Mouse (Mus musculus) stomach, postnatal 0 days (tissue): ENCODE measurements around the gene Dnajc14. TPM values are rescaled to one million over a fixed set of nuclear protein-coding genes. Genes with fewer than 3 reads are reported as not detected.

Experiments
- ATAC-seq: fragments of 200-750 bp; cut with Nextera tagmentation; 2 replicates; pipeline ENCODE4 v1.8.0; 2017; ENCODE audit not compliant: low FRiP score, low TSS enrichment
- DNase-seq: peaks from one replicate; pipeline ENCODE4 v3.0.0-alpha.2; 2016; ENCODE audit warnings: low spot score
- H3K27ac ChIP-seq: fragments of 300-500 bp; sonication (generic); replicated peaks from 2 replicates; pipeline ENCODE4 v1.5.1; 2014; ENCODE audit warnings: mild to moderate bottlenecking, control low read depth
- H3K27me3 ChIP-seq: fragments of 300-500 bp; sonication (generic); 2 replicates; pipeline ENCODE4 v1.6.1; 2014; ENCODE audit warnings: low read length; ENCODE audit not compliant: control insufficient read depth, insufficient read depth
- H3K36me3 ChIP-seq: fragments of 300-500 bp; sonication (generic); 2 replicates; pipeline ENCODE4 v1.6.1; 2014; ENCODE audit warnings: low read length, mixed read lengths; ENCODE audit not compliant: control insufficient read depth, insufficient read depth
- H3K4me1 ChIP-seq: fragments of 300-500 bp; sonication (generic); replicated peaks from 2 replicates; pipeline ENCODE4 v1.6.1; 2014; ENCODE audit warnings: antibody characterized with exemption; ENCODE audit not compliant: control insufficient read depth, insufficient read depth
- H3K4me2 ChIP-seq: fragments of 300-500 bp; sonication (generic); replicated peaks from 2 replicates; pipeline ENCODE4 v1.6.1; 2014; ENCODE audit warnings: low read depth, mild to moderate bottlenecking, control low read depth, moderate library complexity
- H3K4me3 ChIP-seq: fragments of 300-500 bp; sonication (generic); 2 replicates; pipeline ENCODE4 v1.5.1; 2014; ENCODE audit warnings: low read depth, low read length, control low read depth
- H3K9ac ChIP-seq: fragments of 300-500 bp; sonication (generic); 2 replicates; pipeline ENCODE4 v1.6.1; 2014; ENCODE audit warnings: mild to moderate bottlenecking, low read length, control low read depth, mixed read lengths
- H3K9me3 ChIP-seq: fragments of 300-500 bp; sonication (generic); 2 replicates; pipeline ENCODE4 v1.6.1; 2016; ENCODE audit warnings: low read length; ENCODE audit not compliant: control insufficient read depth
- CTCF ChIP-seq: IDR thresholded peaks from 2 replicates; pipeline ENCODE4 v1.5.1; 2016; ENCODE audit warnings: antibody characterized with exemption, low read depth, mild to moderate bottlenecking, moderate library complexity
- EP300 ChIP-seq: optimal IDR thresholded peaks from 2 replicates; pipeline ENCODE3; 2016; ENCODE audit warnings: antibody characterized with exemption
- WGBS: fragments of 180-500 bp; shearing (Covaris S2); extraction: QIAGEN DNeasy Blood & Tissue Kit; methylation state at CpG from one replicate; pipeline ENCODE4 v1.1.7; 2014; 5-methylcytosine and 5-hydroxymethylcytosine counted together
- polyA plus RNA-seq: library from polyadenylated mRNA; unstranded; fragments of >200 nt; fragmentation: Nextera tagmentation; extraction: Ambion mirVana; gene quantifications from 2 replicates; pipeline ENCODE4 v1.2.1, GENCODE M21; 2015

The Dnajc14 gene
- polyA plus RNA-seq, 1 experiment from 2014 or later: 30.5 TPM

DNA sequence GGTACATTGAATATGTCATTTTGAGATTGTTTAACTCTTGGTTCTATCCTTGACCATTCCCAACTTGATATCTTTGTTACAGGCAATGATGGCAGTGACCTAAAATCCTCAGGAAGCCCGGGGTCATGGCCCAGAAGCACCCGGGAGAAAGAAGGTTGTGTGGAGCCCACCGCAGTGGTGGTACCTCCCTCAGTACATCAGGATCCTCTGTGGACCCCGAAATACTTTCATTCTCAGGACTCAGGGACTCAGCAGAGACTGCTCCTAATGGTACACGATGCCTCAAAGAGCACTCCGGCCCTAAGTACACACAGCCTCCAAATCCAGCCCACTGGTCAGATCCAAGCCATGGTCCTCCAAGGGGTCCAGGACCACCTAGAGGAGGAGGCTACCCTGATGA, 2.2 kb downstream of the Dnajc14 start:
- peaks cover 10% of the 10 kb centered on the region for H3K4me1 ChIP-seq
- no peaks in the 10 kb centered on the region for H3K27me3 ChIP-seq
- H3K9me3 ChIP-seq: no peaks in the 10 kb centered on the region
- H3K27ac ChIP-seq: no peak overlapping the region; the same call in 1 of the 2 replicates
- H3K36me3 ChIP-seq: peaks cover 6% of the 10 kb centered on the region; the same call in 1 of the 2 replicates
- ATAC-seq (no peak), DNase-seq (no peak)
- peak overlapping the region; percentile 57 for H3K4me2 ChIP-seq
- H3K4me3 ChIP-seq: peak overlapping the region; percentile 75
- WGBS: 37% methylated on average over 6 of the region's 6 CpGs
- peak overlapping the region; percentile 65 for H3K9ac ChIP-seq
- TF ChIP-seq CTCF (no peak), EP300 (no peak)

DNA sequence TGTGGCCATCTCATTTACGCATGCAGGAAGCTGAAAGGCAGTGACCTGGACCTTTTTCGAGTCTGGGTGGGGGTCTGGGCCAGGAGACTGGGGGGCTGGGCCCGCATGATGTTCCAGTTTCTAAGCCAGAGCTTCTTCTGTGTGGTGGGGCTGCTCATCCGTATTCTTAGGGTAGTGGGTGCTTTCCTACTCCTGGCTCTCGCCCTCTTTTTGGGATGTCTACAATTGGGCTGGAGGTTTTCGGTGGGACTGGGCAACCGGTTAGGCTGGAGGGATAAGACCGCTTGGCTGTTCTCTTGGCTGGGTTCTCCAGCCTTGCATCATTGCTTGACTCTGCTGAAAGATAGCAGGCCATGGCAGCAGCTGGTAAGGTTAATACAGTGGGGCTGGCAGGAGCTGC, 3.2 kb downstream of the Dnajc14 start:
- Histone ChIP-seq H3K4me2 (peak overlapping the region; percentile 57), H3K9ac (peak overlapping the region; percentile 41; the same call in 1 of the 2 replicates), H3K36me3 (peaks cover 3% of the 10 kb centered on the region; the same call in 1 of the 2 replicates), H3K9me3 (no peaks in the 10 kb centered on the region), H3K4me1 (peaks cover 10% of the 10 kb centered on the region), H3K27me3 (no peaks in the 10 kb centered on the region), H3K4me3 (peak overlapping the region; percentile 6; the same call in 1 of the 2 replicates), H3K27ac (no peak overlapping the region)
- WGBS: 72% methylated on average over 8 of the region's 8 CpGs
- TF ChIP-seq CTCF (no peak), EP300 (no peak)
- ATAC-seq: no peak
- DNase-seq: no peak

DNA sequence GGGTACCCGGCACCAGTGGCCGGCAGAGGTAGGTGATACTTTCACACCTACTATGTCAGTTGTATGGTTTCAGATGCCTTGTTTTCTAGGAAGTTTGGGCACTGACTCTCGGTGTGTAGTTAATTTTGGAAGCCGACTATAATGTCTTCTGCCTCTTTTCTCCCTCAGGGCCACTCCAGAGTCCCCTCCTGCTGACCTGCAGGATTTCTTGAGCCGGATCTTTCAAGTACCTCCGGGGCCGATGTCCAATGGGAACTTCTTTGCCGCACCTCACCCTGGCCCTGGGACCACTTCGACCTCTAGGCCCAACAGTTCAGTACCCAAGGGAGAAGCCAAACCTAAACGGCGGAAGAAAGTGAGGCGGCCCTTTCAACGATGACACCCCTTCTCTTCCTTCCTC, 13.2 kb downstream of the Dnajc14 start, which contains the start of gene Sarnp:
TSS of gene Sarnp (plus strand) at position 301 of the 400 bp plus-strand sequence.
- TF ChIP-seq EP300 (no peak), CTCF (no peak)
- Histone ChIP-seq H3K4me3 (no peak within 1 kb of the TSS), H3K27me3 (no peaks in the 10 kb centered on the region), H3K27ac (no peak within 1 kb of the TSS), H3K9ac (no peak within 1 kb of the TSS), H3K4me1 (no peaks in the 10 kb centered on the region), H3K9me3 (no peaks in the 10 kb centered on the region), H3K4me2 (no peak within 1 kb of the TSS), H3K36me3 (peaks cover 12% of the 10 kb centered on the region)
- 88% methylated on average over 13 of the region's 13 CpGs for WGBS
- no peak for ATAC-seq
- DNase-seq: no peak

DNA sequence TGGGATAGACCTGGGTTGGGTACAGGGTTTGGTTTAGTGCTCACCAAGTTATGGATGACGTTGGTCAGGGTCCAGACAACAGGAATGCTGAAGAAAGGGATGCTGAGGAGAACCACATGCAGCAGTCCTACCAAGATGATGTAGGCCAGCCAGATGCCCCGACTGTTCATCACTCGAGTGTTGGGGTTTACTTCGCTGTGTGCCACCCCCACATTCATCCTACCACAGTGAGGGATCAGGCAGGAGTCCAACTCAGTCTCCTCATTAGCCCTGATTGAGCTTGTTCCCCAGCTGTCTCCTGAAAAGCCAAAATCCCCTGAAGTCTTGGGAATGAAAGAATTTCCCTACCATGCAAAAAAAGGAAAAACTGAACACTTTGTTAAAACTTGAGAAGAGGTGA, 16.4 kb downstream of the Dnajc14 start:
- DNase-seq (no peak), ATAC-seq (no peak)
- TF ChIP-seq CTCF: no peak
- no peak for TF ChIP-seq EP300
- peaks cover 3% of the 10 kb centered on the region; the same call in 1 of the 2 replicates for H3K4me1 ChIP-seq
- peaks cover 10% of the 10 kb centered on the region for H3K36me3 ChIP-seq
- 83% methylated on average over 4 of the region's 4 CpGs for WGBS
- no peak overlapping the region for H3K9ac ChIP-seq
- no peaks in the 10 kb centered on the region for H3K9me3 ChIP-seq
- no peak overlapping the region for H3K27ac ChIP-seq
- no peaks in the 10 kb centered on the region for H3K27me3 ChIP-seq
- H3K4me3 ChIP-seq: no peak overlapping the region
- H3K4me2 ChIP-seq: no peak overlapping the region

DNA sequence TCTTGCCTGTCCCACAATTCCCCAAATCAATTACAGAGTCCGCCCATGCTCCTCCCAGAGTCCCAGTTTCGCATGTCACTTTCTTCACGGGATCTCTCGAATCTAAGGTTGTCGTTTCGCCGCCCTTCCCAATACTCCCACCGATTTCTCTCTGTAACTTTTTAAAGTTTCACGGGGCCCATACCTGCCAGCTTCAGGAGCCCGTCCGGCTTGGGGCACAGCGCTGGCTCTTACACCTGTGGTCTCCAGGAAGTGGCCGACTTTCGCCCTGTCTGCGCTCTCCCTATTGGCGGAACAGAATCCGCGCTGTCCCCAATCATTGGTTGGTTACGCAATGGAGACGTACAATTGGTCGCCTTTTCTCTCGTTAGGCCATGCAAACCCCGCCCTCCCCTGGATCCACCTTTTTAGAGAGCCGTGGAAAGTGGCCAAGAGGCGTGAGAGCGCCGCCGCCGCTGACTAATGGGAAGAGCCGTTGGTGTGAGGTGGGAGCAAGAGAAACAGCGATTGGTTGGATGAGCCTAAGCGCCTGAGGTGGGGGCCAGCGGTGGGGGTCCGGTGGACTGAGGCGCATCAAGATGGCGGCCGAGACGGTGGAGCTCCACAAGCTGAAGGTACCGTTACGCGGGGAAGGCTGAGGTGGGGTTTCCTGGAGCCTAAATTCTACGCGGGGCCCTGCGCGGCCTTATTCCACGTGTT, 17.6 kb downstream of the Dnajc14 start, which contains the start of gene Ormdl2:
TSS of gene Ormdl2 (minus strand) at position 288 of the 699 bp plus-strand sequence.
- H3K27ac ChIP-seq: peak within 1 kb of the TSS; percentile 67
- peak; percentile 98 for TF ChIP-seq EP300
- peak; percentile 34; the same call in 1 of the 2 replicates for TF ChIP-seq CTCF
- under 1% methylated on average over 46 of the region's 46 CpGs for WGBS
- peak within 1 kb of the TSS; percentile 82 for H3K9ac ChIP-seq
- H3K4me2 ChIP-seq: peak within 1 kb of the TSS; percentile 71
- peaks cover 10% of the 10 kb centered on the region for H3K36me3 ChIP-seq
- DNase-seq (peak; percentile 99), ATAC-seq (peak; percentile 99)
- peak within 1 kb of the TSS; percentile 87 for H3K4me3 ChIP-seq
- no peaks in the 10 kb centered on the region for H3K9me3 ChIP-seq
- H3K27me3 ChIP-seq: no peaks in the 10 kb centered on the region
- peaks cover 3% of the 10 kb centered on the region; the same call in 1 of the 2 replicates for H3K4me1 ChIP-seq

DNA sequence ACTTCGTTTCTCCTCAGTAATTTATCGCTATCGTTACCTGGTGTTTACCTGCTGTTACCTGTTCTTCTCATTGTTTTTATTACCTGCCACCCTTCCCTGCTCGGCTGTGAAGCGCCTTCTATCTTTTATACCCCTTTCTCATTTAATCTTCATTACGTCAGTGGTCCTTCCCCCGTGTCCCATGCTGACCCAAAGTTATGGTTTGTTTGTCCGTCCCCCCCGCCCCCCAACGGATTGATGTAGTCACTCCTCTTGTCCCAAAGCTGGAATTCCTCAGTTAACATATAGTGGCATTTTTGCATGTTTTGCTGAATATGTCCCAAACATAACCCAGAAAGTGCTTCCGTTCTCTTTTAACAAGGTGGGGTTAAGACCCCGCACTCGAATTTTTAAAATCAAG, 18.3 kb downstream of the Dnajc14 start:
- no peak for TF ChIP-seq CTCF
- no peak for TF ChIP-seq EP300
- Histone ChIP-seq H3K27ac (peak overlapping the region; percentile 67), H3K9me3 (no peaks in the 10 kb centered on the region), H3K4me1 (peaks cover 3% of the 10 kb centered on the region; the same call in 1 of the 2 replicates), H3K27me3 (no peaks in the 10 kb centered on the region), H3K4me3 (peak overlapping the region; percentile 87), H3K36me3 (peaks cover 6% of the 10 kb centered on the region), H3K9ac (peak overlapping the region; percentile 82), H3K4me2 (peak overlapping the region; percentile 71)
- 2% methylated on average over 13 of the region's 13 CpGs for WGBS
- DNase-seq: no peak
- ATAC-seq: no peak
